Mouse (Mus musculus) C2C12 (cell line): ENCODE measurements around the gene Rmnd5a.

Experiments used
- CEBPB ChIP-seq: IDR thresholded peaks from one replicate; pipeline ENCODE4 v1.6.1; 2011; ENCODE audit warnings: low read depth, mild to moderate bottlenecking, control low read depth, moderate library complexity
- CTCF ChIP-seq: IDR thresholded peaks from one replicate; pipeline ENCODE4 v1.5.1; 2011; ENCODE audit not compliant: control insufficient read depth, insufficient read depth, insufficient read length
- MAX ChIP-seq: IDR thresholded peaks from one replicate; pipeline ENCODE4 v1.6.1; 2011; ENCODE audit warnings: mild to moderate bottlenecking, control low read depth
- MYOG ChIP-seq: IDR thresholded peaks from one replicate; pipeline ENCODE4 v1.6.1; 2011; ENCODE audit not compliant: control insufficient read depth, insufficient read length; ENCODE audit errors: extremely low read depth
- USF1 ChIP-seq: IDR thresholded peaks from one replicate; pipeline ENCODE4 v1.6.1; 2011; ENCODE audit warnings: low read depth, mild to moderate bottlenecking, control low read depth, moderate library complexity

DNA sequence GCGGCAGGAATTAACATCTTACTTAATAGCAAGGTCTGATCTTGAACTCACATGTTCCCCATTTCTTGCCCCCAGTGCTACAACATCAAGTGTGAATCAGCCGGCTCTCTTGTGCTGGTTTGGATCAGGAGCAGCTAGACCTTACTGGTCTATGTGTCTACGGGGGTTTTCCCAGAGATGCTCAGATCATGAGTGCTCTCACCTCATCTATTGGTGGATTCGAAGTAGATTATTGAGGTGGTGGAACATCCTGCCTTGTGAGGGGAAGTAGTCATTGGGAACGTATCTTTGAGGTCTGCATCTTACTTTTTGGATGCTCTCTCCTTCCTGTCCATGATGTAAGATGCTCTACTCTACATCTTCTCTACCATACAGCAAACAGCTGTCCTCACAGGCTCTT is 58.8 kb downstream of the Rmnd5a start:
- TF ChIP-seq CTCF (no peak), USF1 (no peak), MAX (no peak), CEBPB (no peak), MYOG (no peak)
